In the genomic region with DNA sequence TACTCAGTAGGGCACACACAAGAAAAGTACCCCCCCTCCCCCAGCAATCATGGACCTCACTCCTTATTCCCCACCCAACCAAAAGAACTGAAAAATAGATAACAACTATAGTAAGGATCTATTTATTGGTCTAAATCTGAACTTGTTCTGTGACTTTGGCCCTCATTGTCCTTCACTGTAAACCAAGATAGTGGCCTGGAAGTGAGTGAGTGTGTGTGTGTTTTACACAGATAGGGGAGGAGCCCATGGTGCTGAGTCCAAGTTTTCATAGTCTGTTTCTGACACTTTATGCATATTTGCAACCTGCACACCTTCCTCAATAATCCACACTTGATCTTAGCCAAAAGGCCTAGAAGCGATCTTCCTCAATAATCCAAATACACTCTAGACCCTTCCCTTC, we compare ENCODE assay signal across 8 mouse cellular contexts. TPM values are rescaled to one million over a fixed set of nuclear protein-coding genes. Genes with fewer than 3 reads are reported as not detected.
A peak's percentile ranks its signal among the peaks of the same experiment; 100 is the strongest.
DNase-seq lines count a peak whose midpoint lies in the region; ATAC-seq and TF ChIP-seq lines count a peak whose summit lies in the region.

No protein-coding gene starts in this region.

- 0 out of 2 replicates have a peak, but pooled peaks have one; percentile 14 for ATAC-seq in embryonic facial prominence, embryonic 11.5 days (replicated peaks; ENCODE audit: insufficient number of reproducible peaks, low FRiP score, low TSS enrichment, low read depth)
- peak; percentile 33 for ATAC-seq in intestine, embryonic 15.5 days
- ATAC-seq in neural tube, embryonic 12.5 days (ENCODE audit: low FRiP score, low read depth) = peak; percentile 43

- peaks cover 5% of the 10 kb centered on the region; the same call in 1 of the 2 replicates for H3K4me1 ChIP-seq in embryonic facial prominence, embryonic 11.5 days (ENCODE audit: control insufficient read depth, insufficient read depth, low read length)
- peaks cover 35% of the 10 kb centered on the region for H3K4me1 ChIP-seq in intestine, embryonic 15.5 days (replicated peaks)
- H3K4me1 ChIP-seq in neural tube, embryonic 12.5 days = peaks cover 45% of the 10 kb centered on the region

- H3K27me3 ChIP-seq in embryonic facial prominence, embryonic 11.5 days (ENCODE audit: control insufficient read depth, insufficient read depth, low read length) = no peaks in the 10 kb centered on the region
- no peaks in the 10 kb centered on the region for H3K27me3 ChIP-seq in intestine, embryonic 15.5 days (replicated peaks)
- H3K27me3 ChIP-seq in neural tube, embryonic 12.5 days (replicated peaks) = no peaks in the 10 kb centered on the region

- H3K4me2 ChIP-seq in embryonic facial prominence, embryonic 11.5 days (ENCODE audit: low read depth, low read length) = peak overlapping the region; percentile 92
- peak overlapping the region; percentile 86 for H3K4me2 ChIP-seq in intestine, embryonic 15.5 days (replicated peaks)
- H3K4me2 ChIP-seq in neural tube, embryonic 12.5 days (replicated peaks) = peak overlapping the region; percentile 96

- no peaks in the 10 kb centered on the region for H3K36me3 ChIP-seq in embryonic facial prominence, embryonic 11.5 days (replicated peaks; ENCODE audit: control insufficient read depth, insufficient read depth, low read depth, low read length)
- no peaks in the 10 kb centered on the region for H3K36me3 ChIP-seq in intestine, embryonic 15.5 days
- H3K36me3 ChIP-seq in neural tube, embryonic 12.5 days = no peaks in the 10 kb centered on the region

- no peak for TF ChIP-seq CTCF in left cerebral cortex, adult 2 months (IDR thresholded peaks at IDR 0.05)

- peak overlapping the region; percentile 99 for H3K4me3 ChIP-seq in left cerebral cortex, adult 2 months
- peak overlapping the region; percentile 98 for H3K4me3 ChIP-seq in embryonic facial prominence, embryonic 11.5 days (ENCODE audit: low read depth, low read length)
- H3K4me3 ChIP-seq in intestine, embryonic 15.5 days (replicated peaks) = peak overlapping the region; percentile 96
- peak overlapping the region; percentile 84 for H3K4me3 ChIP-seq in neural tube, embryonic 12.5 days

- DNase-seq in left cerebral cortex, adult 2 months (ENCODE audit: extremely low spot score in 1 of 2, low spot score in 2 of 2) = no peak
- DNase-seq in left cerebral cortex, adult 11 months (ENCODE audit: low spot score) = no peak
- no peak for DNase-seq in embryonic facial prominence, embryonic 11.5 days (ENCODE audit: low spot score)
- no peak for DNase-seq in cerebellum, adult 11 months
- no peak for DNase-seq in layer of hippocampus, adult 8-10 months (ENCODE audit: low spot score in 2 of 2)
- DNase-seq in kidney, postnatal 4 days = no peak

- intact Hi-C loops in left cerebral cortex, adult 2 months (cut with DNase I) = loop anchor here (1.0 to 2.0 kb wide), 2 partner anchors 10 to 74 kb away; no protein-coding TSS in a partner anchor

- peak overlapping the region; percentile 90 for H3K27ac ChIP-seq in left cerebral cortex, adult 2 months
- H3K27ac ChIP-seq in embryonic facial prominence, embryonic 11.5 days (replicated peaks; ENCODE audit: low read depth, low read length) = 0 out of 2 replicates have a peak overlapping the region, but pooled peaks have one; percentile 11
- H3K27ac ChIP-seq in intestine, embryonic 15.5 days = peak overlapping the region; percentile 42
- peak overlapping the region; percentile 15; the same call in 1 of the 2 replicates for H3K27ac ChIP-seq in neural tube, embryonic 12.5 days

- 3% methylated on average over 1 of the region's 1 CpGs for WGBS in embryonic facial prominence, embryonic 11.5 days
- WGBS in intestine, embryonic 15.5 days = 0% methylated on average over 1 of the region's 1 CpGs
- WGBS in neural tube, embryonic 12.5 days = 11% methylated on average over 1 of the region's 1 CpGs

- peak overlapping the region; percentile 82 for H3K9ac ChIP-seq in embryonic facial prominence, embryonic 11.5 days (replicated peaks; ENCODE audit: low read length)
- 0 out of 2 replicates have a peak overlapping the region, but pooled peaks have one; percentile 9 for H3K9ac ChIP-seq in intestine, embryonic 15.5 days
- H3K9ac ChIP-seq in neural tube, embryonic 12.5 days = peak overlapping the region; percentile 80

- H3K9me3 ChIP-seq in embryonic facial prominence, embryonic 11.5 days (replicated peaks; ENCODE audit: control insufficient read depth, low read length) = no peaks in the 10 kb centered on the region
- no peaks in the 10 kb centered on the region for H3K9me3 ChIP-seq in intestine, embryonic 15.5 days
- no peaks in the 10 kb centered on the region for H3K9me3 ChIP-seq in neural tube, embryonic 12.5 days

RNA-seq across cellular contexts. Expression of a gene that starts 0.6 kb away (rescaled TPM):
- total RNA-seq in left cerebral cortex, adult 2 months (2021) = 10 to 100 TPM; 64.1 to 65.9 TPM
- 10.8 and 11.2 TPM in 2 replicates for polyA plus RNA-seq in embryonic facial prominence, embryonic 11.5 days (2014; fragmentation: Nextera tagmentation; extraction: Ambion mirVana)
- polyA plus RNA-seq in intestine, embryonic 15.5 days (2015; fragmentation: Nextera tagmentation; extraction: Ambion mirVana) = 56.4 and 61.4 TPM in 2 replicates
- 18.4 and 20.2 TPM in 2 replicates for polyA plus RNA-seq in neural tube, embryonic 12.5 days (2016; fragmentation: Nextera tagmentation; extraction: Ambion mirVana)
- 10 to 100 TPM; 71.1 to 78.3 (median 73.6) TPM for total RNA-seq in layer of hippocampus, adult 8-10 months (2022)

RNA-seq across cellular contexts. Expression of a gene that starts 29.3 kb away (rescaled TPM):
- 10 to 100 TPM; 29.8 to 31.7 TPM for total RNA-seq in left cerebral cortex, adult 2 months (2021)
- 0.71 and 0.74 TPM in 2 replicates for polyA plus RNA-seq in embryonic facial prominence, embryonic 11.5 days (2014; fragmentation: Nextera tagmentation; extraction: Ambion mirVana)
- polyA plus RNA-seq in intestine, embryonic 15.5 days (2015; fragmentation: Nextera tagmentation; extraction: Ambion mirVana) = 0.52 and 0.54 TPM in 2 replicates
- 2.1 and 2.2 TPM in 2 replicates for polyA plus RNA-seq in neural tube, embryonic 12.5 days (2016; fragmentation: Nextera tagmentation; extraction: Ambion mirVana)
- 10 to 100 TPM; 23.2 to 28.6 (median 24.6) TPM for total RNA-seq in layer of hippocampus, adult 8-10 months (2022)

RNA-seq across cellular contexts. Expression of a gene that starts 38.0 kb away (rescaled TPM):
- 100 to 1,000 TPM; 186 to 188 TPM for total RNA-seq in left cerebral cortex, adult 2 months (2021)
- polyA plus RNA-seq in embryonic facial prominence, embryonic 11.5 days (2014; fragmentation: Nextera tagmentation; extraction: Ambion mirVana) = 1.1 and 1.5 TPM in 2 replicates
- polyA plus RNA-seq in intestine, embryonic 15.5 days (2015; fragmentation: Nextera tagmentation; extraction: Ambion mirVana) = 12.1 and 12.4 TPM in 2 replicates
- polyA plus RNA-seq in neural tube, embryonic 12.5 days (2016; fragmentation: Nextera tagmentation; extraction: Ambion mirVana) = 8.0 and 10.1 TPM in 2 replicates
- 100 to 1,000 TPM; 115 to 147 (median 127) TPM for total RNA-seq in layer of hippocampus, adult 8-10 months (2022)

Comparison
In these comparisons a context has a peak if more than half of its experiments do, and no peak if none do; other contexts are left out.
1. H3K27ac ChIP-seq: peak in every context shown above with its lines; median percentile 90 in left cerebral cortex, adult 2 months; 42 in intestine, embryonic 15.5 days; 15 in neural tube, embryonic 12.5 days; 11 in embryonic facial prominence, embryonic 11.5 days.
2. H3K9ac ChIP-seq: peak in every context shown above with its lines; median percentile 82 in embryonic facial prominence, embryonic 11.5 days; 80 in neural tube, embryonic 12.5 days; 9 in intestine, embryonic 15.5 days.